Mouse (Mus musculus) cortical plate, adult 2 months (tissue): ENCODE measurements around the gene Pcsk6.

Experiments
- CTCF ChIP-seq: fragments of 200-500 bp; IDR thresholded peaks from 2 replicates; pipeline ENCODE4 v1.5.1; 2011; ENCODE audit warnings: mild to moderate bottlenecking, control low read depth, low read length; ENCODE audit not compliant: insufficient read depth; ENCODE audit errors: extremely low read depth
- POLR2A ChIP-seq: fragments of 200-500 bp; IDR thresholded peaks from 2 replicates; pipeline ENCODE4 v1.6.1; 2011; ENCODE audit warnings: mild to moderate bottlenecking, low read length, control low read depth; ENCODE audit not compliant: insufficient read depth; ENCODE audit errors: extremely low read depth

- TF ChIP-seq POLR2A (no peak), CTCF (no peak)
These were observed 32.0 kb downstream of the Pcsk6 start for GRCm38 (mm10) chr7:65893546-65893945.
